Mouse (Mus musculus) heart, embryonic 13.5 days (tissue): Measurements from ENCODE around the gene Adamts3. TPM values are rescaled to one million over a fixed set of nuclear protein-coding genes. Genes with fewer than 3 reads are reported as not detected.

Experiments
- ATAC-seq: fragments of 200-750 bp; cut with Nextera tagmentation; 2 replicates; pipeline ENCODE4 v1.8.0; 2017; ENCODE audit warnings: moderate TSS enrichment; ENCODE audit not compliant: insufficient number of reproducible peaks, low FRiP score, low TSS enrichment; ENCODE audit errors: extremely low read depth
- H3K27ac ChIP-seq: fragments of 300-500 bp; sonication (generic); replicated peaks from 2 replicates; pipeline ENCODE4 v1.5.1; 2015; ENCODE audit warnings: moderate library complexity, mild to moderate bottlenecking, inconsistent platforms
- H3K27me3 ChIP-seq: fragments of 300-500 bp; sonication (generic); replicated peaks from 2 replicates; pipeline ENCODE4 v1.6.1; 2015; ENCODE audit warnings: mild to moderate bottlenecking, inconsistent platforms
- H3K36me3 ChIP-seq: fragments of 300-500 bp; sonication (generic); 2 replicates; pipeline ENCODE4 v1.6.1; 2015; ENCODE audit warnings: mild to moderate bottlenecking, inconsistent platforms
- H3K4me1 ChIP-seq: fragments of 300-500 bp; sonication (generic); 2 replicates; pipeline ENCODE4 v1.6.1; 2015; ENCODE audit warnings: inconsistent platforms
- H3K4me2 ChIP-seq: fragments of 300-500 bp; sonication (generic); 2 replicates; pipeline ENCODE4 v1.6.1; 2015; ENCODE audit warnings: inconsistent platforms, mild to moderate bottlenecking, moderate library complexity
- H3K4me3 ChIP-seq: fragments of 300-500 bp; sonication (generic); 2 replicates; pipeline ENCODE4 v1.5.1; 2015; ENCODE audit warnings: moderate library complexity, mild to moderate bottlenecking, inconsistent platforms
- H3K9ac ChIP-seq: fragments of 300-500 bp; sonication (generic); 2 replicates; pipeline ENCODE4 v1.6.1; 2015; ENCODE audit warnings: inconsistent platforms, mild to moderate bottlenecking, moderate library complexity
- H3K9me3 ChIP-seq: fragments of 300-500 bp; sonication (generic); 2 replicates; pipeline ENCODE4 v1.6.1; 2016; ENCODE audit warnings: inconsistent platforms
- WGBS: fragments of 180-500 bp; shearing (Covaris S2); methylation state at CpG from one replicate; pipeline ENCODE4 v1.1.7; 2015; ENCODE audit warnings: mixed read lengths; 5-methylcytosine and 5-hydroxymethylcytosine counted together
- polyA plus RNA-seq: library from polyadenylated mRNA; unstranded; fragments of >200 nt; fragmentation: Nextera tagmentation; extraction: Ambion mirVana; gene quantifications from 2 replicates; pipeline ENCODE4 v1.2.1, GENCODE M21; 2015

The Adamts3 gene
- polyA plus RNA-seq: 2.9 and 3.5 TPM in 2 replicates

- peak within 1 kb of the TSS; percentile 100 for H3K4me2 ChIP-seq
- peaks cover 10% of the 10 kb centered on the region for H3K4me1 ChIP-seq
- H3K9me3 ChIP-seq: no peaks in the 10 kb centered on the region
- H3K27me3 ChIP-seq: no peaks in the 10 kb centered on the region
- peak within 1 kb of the TSS; percentile 74 for H3K27ac ChIP-seq
- peak within 1 kb of the TSS; percentile 91 for H3K9ac ChIP-seq
- peak; percentile 60; the same call in 1 of the 2 replicates for ATAC-seq
- no peaks in the 10 kb centered on the region for H3K36me3 ChIP-seq
- 1% methylated on average over 54 of the region's 78 CpGs for WGBS
- peak within 1 kb of the TSS; percentile 85 for H3K4me3 ChIP-seq
These were observed at the start of gene Adamts3 for GRCm38 (mm10) chr5:89883051-89883907. Gene Adamts3 (minus strand): TSS chr5:89883334.

GRCm38 (mm10) chr5:89931511-89931910 lies 48.4 kb upstream of the Adamts3 start:
- ATAC-seq: no peak
- no peaks in the 10 kb centered on the region for H3K27me3 ChIP-seq
- no peak overlapping the region for H3K4me2 ChIP-seq
- no peaks in the 10 kb centered on the region for H3K4me1 ChIP-seq
- H3K9ac ChIP-seq: no peak overlapping the region
- WGBS: 73% methylated on average over 4 of the region's 4 CpGs
- H3K9me3 ChIP-seq: no peaks in the 10 kb centered on the region
- H3K27ac ChIP-seq: no peak overlapping the region
- no peaks in the 10 kb centered on the region for H3K36me3 ChIP-seq
- H3K4me3 ChIP-seq: no peak overlapping the region

DNA sequence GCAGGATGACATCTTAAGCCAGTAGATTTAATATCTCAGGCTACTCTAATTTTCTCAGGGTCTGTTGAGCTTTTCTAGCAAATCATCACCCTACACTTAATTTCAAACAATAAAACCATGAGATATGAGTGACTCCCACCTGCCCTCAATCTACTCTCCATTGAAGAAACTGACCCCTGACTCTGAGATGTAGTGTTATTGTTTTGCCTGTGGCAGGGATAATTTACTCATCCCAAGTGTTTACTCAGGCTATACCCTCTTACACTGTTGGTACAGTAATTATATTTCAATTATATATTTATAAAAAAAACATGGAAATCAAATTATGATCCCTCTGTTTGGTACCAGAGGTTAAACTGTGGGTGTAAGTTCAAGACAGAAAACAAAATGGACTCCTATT lies 29.2 kb upstream of the Adamts3 start:
- ATAC-seq: no peak
- H3K27ac ChIP-seq: no peak overlapping the region
- H3K9ac ChIP-seq: no peak overlapping the region

DNA sequence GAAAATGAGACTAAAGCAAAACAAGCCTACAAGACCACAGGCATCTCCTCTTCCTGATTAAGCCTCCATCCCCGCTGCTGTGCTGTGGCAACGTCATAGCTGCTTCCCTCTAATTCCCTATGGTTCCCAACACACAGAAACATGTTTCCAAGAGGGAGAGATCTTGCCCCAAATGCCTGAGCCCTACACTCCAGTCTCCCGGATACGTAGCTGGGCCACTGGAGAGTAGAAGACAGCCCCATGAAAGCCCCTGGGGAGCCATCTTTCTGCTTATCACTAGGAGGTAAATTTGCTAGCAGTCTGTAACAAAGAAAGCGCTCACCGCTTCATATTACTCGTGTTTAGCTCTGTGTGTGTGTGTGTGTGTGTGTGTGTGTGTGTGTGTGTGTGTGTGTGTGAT lies 28.8 kb upstream of the Adamts3 start:
- H3K27ac ChIP-seq: no peak overlapping the region
- no peaks in the 10 kb centered on the region for H3K9me3 ChIP-seq

More for the DNA sequence above, 29.2 kb upstream of the Adamts3 start:
- Histone ChIP-seq H3K36me3 (no peaks in the 10 kb centered on the region), H3K9me3 (no peaks in the 10 kb centered on the region), H3K4me1 (no peaks in the 10 kb centered on the region), H3K4me2 (no peak overlapping the region), H3K27me3 (no peaks in the 10 kb centered on the region), H3K4me3 (no peak overlapping the region)

GRCm38 (mm10) chr5:89911508-89911907 lies 28.4 kb upstream of the Adamts3 start:
- WGBS: 75% methylated on average over 4 of the region's 4 CpGs
- Histone ChIP-seq H3K9ac (no peak overlapping the region), H3K27me3 (no peaks in the 10 kb centered on the region), H3K4me2 (no peak overlapping the region), H3K36me3 (no peaks in the 10 kb centered on the region), H3K4me3 (no peak overlapping the region), H3K9me3 (no peaks in the 10 kb centered on the region), H3K27ac (no peak overlapping the region), H3K4me1 (no peaks in the 10 kb centered on the region)
- no peak for ATAC-seq

More for the DNA sequence above, 28.8 kb upstream of the Adamts3 start:
- Histone ChIP-seq H3K4me1 (no peaks in the 10 kb centered on the region), H3K36me3 (no peaks in the 10 kb centered on the region), H3K4me3 (no peak overlapping the region), H3K27me3 (no peaks in the 10 kb centered on the region), H3K4me2 (no peak overlapping the region), H3K9ac (no peak overlapping the region)
- no peak for ATAC-seq
- WGBS: 69% methylated on average over 7 of the region's 7 CpGs

GRCm38 (mm10) chr5:89906884-89907431 lies 23.8 kb upstream of the Adamts3 start:
- H3K4me1 ChIP-seq: no peaks in the 10 kb centered on the region
- no peaks in the 10 kb centered on the region for H3K27me3 ChIP-seq
- H3K9ac ChIP-seq: no peak overlapping the region
- no peaks in the 10 kb centered on the region for H3K36me3 ChIP-seq
- 69% methylated on average over 13 of the region's 13 CpGs for WGBS
- H3K9me3 ChIP-seq: no peaks in the 10 kb centered on the region
- no peak overlapping the region for H3K4me2 ChIP-seq
- no peak overlapping the region for H3K27ac ChIP-seq
- ATAC-seq: no peak
- no peak overlapping the region for H3K4me3 ChIP-seq

DNA sequence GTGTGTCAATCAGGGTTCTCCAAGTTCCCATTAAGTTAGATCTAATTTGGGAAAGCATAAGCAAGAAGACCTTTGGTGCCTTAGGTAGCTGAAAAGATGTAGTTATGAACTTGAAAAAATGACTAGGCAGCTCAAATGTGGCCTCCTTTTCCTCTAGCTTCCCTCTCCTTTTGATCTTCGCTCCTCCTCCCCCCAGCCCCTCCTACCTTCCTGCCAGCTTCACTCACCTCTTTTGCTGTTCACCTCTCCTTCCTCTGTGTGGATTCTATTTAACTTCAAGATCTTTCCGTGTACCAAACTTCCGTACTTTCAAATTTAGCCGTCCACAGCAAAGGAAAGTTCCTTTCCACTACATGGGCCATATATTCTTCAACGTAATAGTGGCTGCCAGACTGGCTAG lies 17.9 kb upstream of the Adamts3 start:
- no peak for ATAC-seq
- H3K27me3 ChIP-seq: no peaks in the 10 kb centered on the region
- no peak overlapping the region for H3K4me3 ChIP-seq
- no peak overlapping the region for H3K9ac ChIP-seq
- H3K9me3 ChIP-seq: no peaks in the 10 kb centered on the region
- WGBS: 73% methylated on average over 5 of the region's 5 CpGs
- no peak overlapping the region for H3K27ac ChIP-seq
- no peaks in the 10 kb centered on the region for H3K36me3 ChIP-seq
- peaks cover 6% of the 10 kb centered on the region; the same call in 1 of the 2 replicates for H3K4me1 ChIP-seq
- no peak overlapping the region for H3K4me2 ChIP-seq

- Histone ChIP-seq H3K4me1 (peaks cover 6% of the 10 kb centered on the region; the same call in 1 of the 2 replicates), H3K4me2 (0 out of 2 replicates have a peak overlapping the region, but pooled peaks have one; percentile 24), H3K36me3 (no peaks in the 10 kb centered on the region), H3K9me3 (no peaks in the 10 kb centered on the region), H3K27me3 (no peaks in the 10 kb centered on the region), H3K4me3 (no peak overlapping the region), H3K27ac (no peak overlapping the region), H3K9ac (no peak overlapping the region)
- 46% methylated on average over 9 of the region's 9 CpGs for WGBS
- ATAC-seq: no peak
These were observed 14.4 kb upstream of the Adamts3 start for GRCm38 (mm10) chr5:89897495-89897894.

- Histone ChIP-seq H3K27ac (no peak overlapping the region), H3K4me3 (no peak overlapping the region), H3K9ac (no peak overlapping the region), H3K4me1 (peaks cover 6% of the 10 kb centered on the region; the same call in 1 of the 2 replicates), H3K4me2 (no peak overlapping the region), H3K36me3 (no peaks in the 10 kb centered on the region), H3K9me3 (no peaks in the 10 kb centered on the region), H3K27me3 (no peaks in the 10 kb centered on the region)
- WGBS: 66% methylated on average over 7 of the region's 7 CpGs
- ATAC-seq: no peak
These were observed 12.4 kb upstream of the Adamts3 start for GRCm38 (mm10) chr5:89895520-89895919.

DNA sequence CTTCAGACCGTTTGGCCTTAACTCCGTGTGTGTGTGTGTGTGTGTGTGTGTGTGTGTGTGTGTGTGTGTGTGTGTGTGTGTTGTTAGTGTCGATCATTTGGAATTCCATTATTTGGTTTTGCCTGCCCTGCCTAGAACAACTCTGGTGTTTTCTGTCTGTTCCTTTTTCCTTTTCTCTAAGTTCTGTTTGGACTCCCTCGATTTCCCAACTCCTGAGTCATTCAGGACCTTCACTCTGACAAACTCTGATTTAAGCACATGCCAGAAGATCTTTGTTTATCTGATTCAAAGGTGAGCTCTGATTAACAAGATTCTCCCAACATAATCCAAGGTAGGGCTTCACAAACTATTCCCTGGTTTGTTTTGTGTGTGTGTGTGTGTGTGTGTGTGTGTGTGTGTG lies 1.9 kb upstream of the Adamts3 start:
- no peak for ATAC-seq
- 72% methylated on average over 3 of the region's 4 CpGs for WGBS
- no peaks in the 10 kb centered on the region for H3K36me3 ChIP-seq

GRCm38 (mm10) chr5:89883908-89884204 lies 722 bp upstream of the Adamts3 start:
- WGBS: 10% methylated on average over 8 of the region's 8 CpGs
- no peak for ATAC-seq
- no peak overlapping the region for H3K27ac ChIP-seq

More for the DNA sequence above, 1.9 kb upstream of the Adamts3 start:
- no peaks in the 10 kb centered on the region for H3K9me3 ChIP-seq
- no peak overlapping the region for H3K4me2 ChIP-seq
- H3K4me1 ChIP-seq: peaks cover 10% of the 10 kb centered on the region
- no peak overlapping the region for H3K4me3 ChIP-seq
- no peak overlapping the region for H3K9ac ChIP-seq
- no peaks in the 10 kb centered on the region for H3K27me3 ChIP-seq
- no peak overlapping the region for H3K27ac ChIP-seq

More at GRCm38 (mm10) chr5:89883908-89884204, 722 bp upstream of the Adamts3 start:
- H3K4me3 ChIP-seq: peak overlapping the region; percentile 85
- peak overlapping the region; percentile 91 for H3K9ac ChIP-seq
- H3K27me3 ChIP-seq: no peaks in the 10 kb centered on the region
- H3K9me3 ChIP-seq: no peaks in the 10 kb centered on the region
- no peaks in the 10 kb centered on the region for H3K36me3 ChIP-seq
- peaks cover 10% of the 10 kb centered on the region for H3K4me1 ChIP-seq
- H3K4me2 ChIP-seq: peak overlapping the region; percentile 100
